Mouse (Mus musculus): Measurements from ENCODE around the gene Tspan9.

Gene Tspan9

GRCm38 (mm10) chr6:128035250-128035929 lies 108.0 kb downstream of the Tspan9 start:
- peak in 1 of 2 experiments; percentile 45 for DNase-seq

GRCm38 (mm10) chr6:128034317-128035249 lies 108.8 kb downstream of the Tspan9 start:
- DNase-seq, result peak; percentile 25 to 66

- no peak for DNase-seq
These were observed 109.5 kb downstream of the Tspan9 start for GRCm38 (mm10) chr6:128033868-128034250.

- peak in 1 of 2 experiments; percentile 27 for DNase-seq
These were observed 110.1 kb downstream of the Tspan9 start for GRCm38 (mm10) chr6:128033172-128033867.

- peak; percentile 73 to 94 for DNase-seq
These were observed 110.9 kb downstream of the Tspan9 start for GRCm38 (mm10) chr6:128032252-128033171.

GRCm38 (mm10) chr6:128031584-128031983 lies 111.8 kb downstream of the Tspan9 start:
- DNase-seq, result no peak

GRCm38 (mm10) chr6:128031096-128031495 lies 112.3 kb downstream of the Tspan9 start:
- DNase-seq, result no peak

- no peak for DNase-seq
These were observed 112.9 kb downstream of the Tspan9 start for GRCm38 (mm10) chr6:128030475-128030874.

- DNase-seq, result peak; percentile 39 to 40
These were observed 113.7 kb downstream of the Tspan9 start for GRCm38 (mm10) chr6:128029517-128030348.

GRCm38 (mm10) chr6:128028116-128028940 lies 115.1 kb downstream of the Tspan9 start:
- DNase-seq, result peak in 1 of 2 experiments; percentile 65

GRCm38 (mm10) chr6:128025997-128026396 lies 117.4 kb downstream of the Tspan9 start:
- no peak for DNase-seq

GRCm38 (mm10) chr6:128025581-128025980 lies 117.8 kb downstream of the Tspan9 start:
- no peak for DNase-seq

GRCm38 (mm10) chr6:128022207-128022606 lies 121.2 kb downstream of the Tspan9 start:
- no peak for DNase-seq

GRCm38 (mm10) chr6:128021931-128022202 lies 121.5 kb downstream of the Tspan9 start:
- no peak for DNase-seq

- DNase-seq, result peak in 1 of 2 experiments; percentile 23
These were observed 122.1 kb downstream of the Tspan9 start for GRCm38 (mm10) chr6:128021106-128021930.

- DNase-seq, result no peak
These were observed 122.8 kb downstream of the Tspan9 start for GRCm38 (mm10) chr6:128020521-128021057.

- DNase-seq, result no peak
These were observed 123.3 kb downstream of the Tspan9 start for GRCm38 (mm10) chr6:128020053-128020452.

- peak in 1 of 2 experiments; percentile 45 for DNase-seq
These were observed 124.3 kb downstream of the Tspan9 start for GRCm38 (mm10) chr6:128019119-128019518.

- DNase-seq, result no peak
These were observed 128.1 kb downstream of the Tspan9 start for GRCm38 (mm10) chr6:128015304-128015703.
